In genomic region chr12:51058569-51058968, GRCm38 (mm10) we compare ENCODE assay signal across 8 mouse cellular contexts.
A peak's percentile ranks its signal among the peaks of the same experiment; 100 is the strongest.
DNase-seq lines count a peak whose midpoint lies in the region; ATAC-seq and TF ChIP-seq lines count a peak whose summit lies in the region.

No protein-coding gene starts in this region.

- no peak for TF ChIP-seq CTCF in brain, embryonic 14.5 days (IDR thresholded peaks at IDR 0.05; ENCODE audit: borderline replicate concordance, extremely low read depth, insufficient read depth, insufficient read length)

- no peak overlapping the region for H3K9ac ChIP-seq in forebrain, embryonic 15.5 days (replicated peaks)
- no peak overlapping the region for H3K9ac ChIP-seq in midbrain, embryonic 16.5 days (ENCODE audit: low read depth, low read length)

- no peak overlapping the region; the same call in 1 of the 2 replicates for H3K4me2 ChIP-seq in forebrain, embryonic 15.5 days (replicated peaks)
- peak overlapping the region; percentile 23; the same call in 1 of the 2 replicates for H3K4me2 ChIP-seq in midbrain, embryonic 16.5 days (ENCODE audit: low read length)

- no peak overlapping the region; the same call in 1 of the 2 replicates for H3K4me3 ChIP-seq in forebrain, embryonic 10.5 days
- no peak overlapping the region for H3K4me3 ChIP-seq in forebrain, embryonic 15.5 days
- no peak overlapping the region for H3K4me3 ChIP-seq in midbrain, embryonic 16.5 days (ENCODE audit: low read depth, low read length)

- H3K27ac ChIP-seq in forebrain, embryonic 10.5 days: peak overlapping the region; percentile 60
- H3K27ac ChIP-seq in forebrain, embryonic 15.5 days (replicated peaks): no peak overlapping the region
- H3K27ac ChIP-seq in midbrain, embryonic 16.5 days (ENCODE audit: low read length): no peak overlapping the region

- ATAC-seq in forebrain, embryonic 15.5 days (replicated peaks): no peak
- ATAC-seq in midbrain, embryonic 16.5 days: no peak
- no peak for ATAC-seq in megakaryocyte-erythroid progenitor cell, adult 5-6 weeks (replicated peaks; ENCODE audit: low FRiP score, low TSS enrichment, poor library complexity, severe bottlenecking)
- ATAC-seq in monocyte, adult 5-6 weeks (replicated peaks; ENCODE audit: insufficient number of reproducible peaks, low FRiP score, low TSS enrichment, poor library complexity, severe bottlenecking): no peak

- no peak for DNase-seq in forebrain, embryonic 10.5 days (ENCODE audit: extremely low spot score, low spot score)
- peak; percentile 57 for DNase-seq in brain, embryonic 14.5 days (ENCODE audit: low read depth)
- DNase-seq in frontal cortex, postnatal 36 days (ENCODE audit: low spot score in 2 of 2): peak; percentile 54 to 58
- peak; percentile 12 for DNase-seq in layer of hippocampus, adult 9-11 months

- no peaks in the 10 kb centered on the region for H3K9me3 ChIP-seq in forebrain, embryonic 10.5 days
- no peaks in the 10 kb centered on the region for H3K9me3 ChIP-seq in forebrain, embryonic 15.5 days
- H3K9me3 ChIP-seq in midbrain, embryonic 16.5 days (replicated peaks; ENCODE audit: control insufficient read depth, low read length, poor library complexity, severe bottlenecking): no peaks in the 10 kb centered on the region

- no peak for TF ChIP-seq POLR2A in brain, embryonic 14.5 days (IDR thresholded peaks at IDR 0.05; ENCODE audit: borderline replicate concordance, extremely low read depth, insufficient read depth, insufficient read length, poor library complexity, severe bottlenecking)

- no peaks in the 10 kb centered on the region for H3K27me3 ChIP-seq in forebrain, embryonic 10.5 days (ENCODE audit: poor library complexity, severe bottlenecking)
- H3K27me3 ChIP-seq in forebrain, embryonic 15.5 days: no peaks in the 10 kb centered on the region
- no peaks in the 10 kb centered on the region for H3K27me3 ChIP-seq in midbrain, embryonic 16.5 days (ENCODE audit: control insufficient read depth, insufficient read depth, low read depth, low read length)

- H3K4me1 ChIP-seq in forebrain, embryonic 10.5 days: peaks cover 11% of the 10 kb centered on the region
- H3K4me1 ChIP-seq in forebrain, embryonic 15.5 days: peaks cover 6% of the 10 kb centered on the region
- H3K4me1 ChIP-seq in midbrain, embryonic 16.5 days (ENCODE audit: control insufficient read depth, insufficient read depth, low read length): no peaks in the 10 kb centered on the region

- 37% methylated on average over 12 of the region's 12 CpGs for WGBS in forebrain, embryonic 10.5 days
- WGBS in forebrain, embryonic 15.5 days: 24% methylated on average over 12 of the region's 12 CpGs
- WGBS in midbrain, embryonic 16.5 days: 21% methylated on average over 12 of the region's 12 CpGs

- no peaks in the 10 kb centered on the region for H3K36me3 ChIP-seq in forebrain, embryonic 10.5 days (replicated peaks)
- no peaks in the 10 kb centered on the region for H3K36me3 ChIP-seq in forebrain, embryonic 15.5 days
- no peaks in the 10 kb centered on the region for H3K36me3 ChIP-seq in midbrain, embryonic 16.5 days (ENCODE audit: control insufficient read depth, insufficient read depth, low read length)
